Mouse (Mus musculus): ENCODE results near the gene Gna11.

The Gna11 gene

DNA sequence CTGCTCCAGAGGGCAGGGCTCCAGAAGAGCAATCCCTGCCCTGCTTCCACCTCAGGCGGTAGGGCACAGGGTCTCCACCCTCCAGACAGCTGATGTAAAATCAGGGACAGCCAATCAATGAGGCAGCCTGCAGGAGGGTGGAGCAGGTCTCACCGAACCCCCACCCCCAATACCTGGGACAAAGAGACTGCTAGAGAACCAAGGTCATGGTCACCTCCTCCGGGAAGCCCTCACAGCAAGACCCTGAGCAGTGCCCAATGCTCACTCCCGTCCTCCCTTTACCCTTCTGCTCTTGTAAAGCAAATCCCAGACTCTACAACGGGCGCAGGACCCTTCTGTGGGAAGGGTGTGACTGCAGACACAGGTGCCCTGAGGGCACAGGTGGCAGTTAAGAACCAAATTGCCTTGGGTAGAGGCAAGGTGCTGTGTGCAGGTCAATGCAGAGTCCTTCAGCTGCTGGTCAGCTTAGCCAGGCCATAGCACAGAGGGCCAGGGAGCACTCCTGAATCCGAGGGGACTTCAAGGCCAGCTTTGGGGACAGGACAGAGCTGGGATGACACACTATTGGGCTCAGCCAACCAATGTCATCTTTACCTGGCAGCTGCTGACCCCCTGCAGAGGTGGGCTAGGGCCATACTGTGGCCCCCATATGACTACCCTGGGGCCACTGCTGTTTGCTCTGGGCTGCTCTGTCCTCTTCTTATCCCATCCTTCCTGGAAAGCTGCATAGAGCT, 2.1 kb downstream of the Gna11 start:
- no peak for DNase-seq (ENCODE audit: low spot score in 2 of 2)

DNA sequence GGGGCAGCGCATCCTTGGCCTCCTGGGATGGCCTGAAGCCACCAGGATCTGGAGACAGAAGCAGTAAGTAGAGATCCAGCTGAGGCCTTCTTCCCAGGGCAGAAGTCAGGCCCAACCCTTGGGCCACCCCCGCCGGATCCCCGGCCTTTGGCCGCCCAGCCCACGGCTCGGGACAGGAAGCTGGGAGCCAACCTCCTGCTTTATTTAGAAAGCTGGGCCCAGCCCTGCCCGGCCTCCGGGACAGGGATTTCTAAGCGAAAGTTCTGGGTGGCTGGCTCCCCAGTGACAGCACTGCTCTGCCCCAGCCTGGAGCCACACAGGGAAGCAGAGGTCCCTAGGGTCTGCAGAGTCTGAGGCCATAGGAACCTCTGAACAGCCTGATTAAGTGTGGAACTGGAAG, 3.2 kb downstream of the Gna11 start:
- no peak for DNase-seq (ENCODE audit: low spot score in 2 of 2)

DNA sequence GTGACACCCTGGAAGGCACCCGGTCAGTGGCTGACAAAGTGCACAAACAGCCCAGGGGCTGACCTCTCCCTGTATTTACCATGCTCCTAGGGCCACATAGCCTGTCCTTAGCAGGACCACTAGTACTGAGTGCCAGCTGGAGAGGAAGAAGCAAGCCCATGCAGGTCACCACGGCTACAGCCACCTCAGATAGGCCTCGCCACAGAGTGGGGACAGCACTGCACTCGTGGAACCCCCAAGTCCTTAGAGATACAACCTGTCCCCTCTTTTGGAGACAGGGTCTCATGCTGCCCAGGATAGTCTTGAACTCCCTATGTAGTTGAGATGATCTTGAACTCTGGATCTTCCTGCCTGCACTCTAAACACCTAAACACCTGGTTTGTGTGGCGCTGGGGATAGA, 3.6 kb downstream of the Gna11 start:
- DNase-seq (ENCODE audit: low spot score in 2 of 2), result no peak

DNA sequence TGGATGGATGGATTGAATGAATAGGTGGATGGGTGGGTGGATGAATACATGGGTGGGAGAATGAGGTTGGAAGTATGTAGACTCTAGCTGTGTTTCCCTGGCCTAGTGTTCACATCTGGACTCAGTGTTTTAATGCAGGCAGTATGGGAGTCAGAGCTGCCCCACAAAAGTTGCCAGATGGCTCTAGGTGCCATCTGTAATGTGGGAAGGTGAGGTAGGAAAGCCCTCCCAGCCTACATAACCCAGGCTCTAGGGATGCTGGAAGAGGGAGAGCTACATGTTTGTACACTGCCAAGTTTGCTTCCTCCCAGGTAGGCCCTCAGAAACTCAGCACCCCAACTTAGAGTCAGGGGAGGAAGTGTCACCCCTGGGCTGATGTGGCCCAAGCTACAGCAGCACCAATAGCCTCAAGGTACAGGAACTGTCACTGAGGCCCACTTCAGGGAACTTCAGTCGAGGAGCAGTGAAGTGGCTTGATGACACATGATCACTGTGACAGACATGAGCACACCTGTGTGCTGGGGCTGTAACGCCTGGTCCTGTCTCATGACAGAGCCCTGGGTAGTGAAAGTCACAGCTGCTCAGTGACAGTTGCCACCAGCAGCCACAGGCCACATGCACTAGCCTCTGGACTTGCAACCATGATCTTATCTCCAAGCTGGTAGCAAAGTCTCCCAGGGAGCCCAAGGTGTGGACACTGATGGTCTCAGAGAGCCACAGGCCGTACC, 6.5 kb downstream of the Gna11 start:
- no peak for DNase-seq (ENCODE audit: low spot score in 2 of 2)

DNA sequence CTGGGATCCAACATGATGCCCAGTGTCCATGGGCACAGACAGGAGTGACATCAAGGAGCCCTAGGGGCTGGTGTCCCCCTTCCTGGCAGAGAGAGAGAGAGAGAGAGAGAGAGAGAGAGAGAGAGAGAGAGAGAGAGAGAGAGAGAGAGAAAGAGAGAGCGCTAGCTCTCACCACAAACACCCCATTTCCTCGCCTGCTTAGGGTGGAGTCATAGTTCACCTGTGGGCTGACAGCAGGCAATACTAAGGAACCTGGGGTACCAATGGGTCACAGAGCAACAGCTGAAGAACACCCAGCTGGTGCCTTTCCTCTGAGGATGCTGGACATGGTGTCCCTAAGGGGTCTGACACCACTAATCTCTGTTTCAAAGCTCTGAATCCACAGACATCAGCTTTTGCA, 7.6 kb downstream of the Gna11 start:
- DNase-seq (ENCODE audit: low spot score in 2 of 2), result no peak

DNA sequence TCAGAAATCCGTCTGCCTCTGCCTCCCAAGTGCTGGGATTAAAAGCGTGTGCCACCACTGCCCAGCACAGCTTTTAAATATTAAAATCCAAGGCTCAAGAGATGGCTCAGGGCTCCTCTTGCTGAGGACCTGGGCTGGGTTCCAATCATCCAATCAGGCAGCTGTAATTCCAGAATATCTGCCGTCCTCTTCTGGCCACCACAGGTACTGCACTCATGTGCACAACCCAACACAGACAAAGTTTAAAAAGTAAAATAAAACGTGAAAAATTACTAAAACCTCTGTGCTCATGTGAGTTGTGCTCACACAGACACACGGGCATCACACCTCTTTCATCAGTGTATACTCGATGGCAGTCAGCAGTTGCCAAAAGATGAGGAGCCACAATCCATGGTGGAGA, 8.3 kb downstream of the Gna11 start:
- DNase-seq (ENCODE audit: low spot score in 2 of 2), result no peak

DNA sequence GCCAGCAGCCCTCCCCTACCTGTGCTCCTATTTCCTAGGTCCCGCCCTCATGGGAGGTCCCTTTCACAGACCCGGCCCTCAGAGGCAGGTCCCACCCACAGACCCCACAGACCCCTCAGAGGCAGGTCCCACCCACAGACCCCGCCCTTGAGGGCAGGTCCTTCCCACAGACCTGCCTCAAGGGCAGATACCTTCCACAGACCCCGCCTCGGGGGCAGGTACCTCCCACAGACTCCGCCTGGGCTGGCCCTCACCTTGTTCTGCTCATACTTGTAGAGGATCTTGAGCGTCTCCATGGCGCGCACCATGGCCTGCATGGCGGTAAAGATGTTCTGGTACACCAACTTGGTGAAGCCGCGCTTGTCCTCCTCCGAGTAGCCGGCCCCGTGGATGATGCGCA, 10.2 kb downstream of the Gna11 start:
- no peak for DNase-seq (ENCODE audit: low spot score in 2 of 2)

DNA sequence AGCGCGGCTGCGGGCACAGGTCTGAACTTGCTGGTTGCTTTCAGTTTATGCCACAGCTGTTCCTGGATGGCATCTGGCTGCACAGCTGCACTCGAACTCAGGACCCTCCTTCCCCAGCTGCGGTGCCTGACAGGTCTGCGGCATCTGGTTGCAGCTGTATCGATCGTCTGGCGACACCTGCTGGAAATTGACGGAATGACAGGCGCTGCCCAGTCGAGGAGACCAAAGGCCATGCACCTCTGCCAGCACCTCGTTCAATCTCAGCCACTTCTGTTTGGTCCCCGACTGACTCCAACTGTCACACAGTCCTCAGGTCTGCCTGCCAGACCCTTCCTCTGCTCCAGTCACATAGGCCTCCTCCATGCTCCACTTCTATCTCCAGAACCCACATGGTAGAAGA, 18.2 kb downstream of the Gna11 start:
- DNase-seq (ENCODE audit: low spot score in 2 of 2), result peak; percentile 74 to 88

DNA sequence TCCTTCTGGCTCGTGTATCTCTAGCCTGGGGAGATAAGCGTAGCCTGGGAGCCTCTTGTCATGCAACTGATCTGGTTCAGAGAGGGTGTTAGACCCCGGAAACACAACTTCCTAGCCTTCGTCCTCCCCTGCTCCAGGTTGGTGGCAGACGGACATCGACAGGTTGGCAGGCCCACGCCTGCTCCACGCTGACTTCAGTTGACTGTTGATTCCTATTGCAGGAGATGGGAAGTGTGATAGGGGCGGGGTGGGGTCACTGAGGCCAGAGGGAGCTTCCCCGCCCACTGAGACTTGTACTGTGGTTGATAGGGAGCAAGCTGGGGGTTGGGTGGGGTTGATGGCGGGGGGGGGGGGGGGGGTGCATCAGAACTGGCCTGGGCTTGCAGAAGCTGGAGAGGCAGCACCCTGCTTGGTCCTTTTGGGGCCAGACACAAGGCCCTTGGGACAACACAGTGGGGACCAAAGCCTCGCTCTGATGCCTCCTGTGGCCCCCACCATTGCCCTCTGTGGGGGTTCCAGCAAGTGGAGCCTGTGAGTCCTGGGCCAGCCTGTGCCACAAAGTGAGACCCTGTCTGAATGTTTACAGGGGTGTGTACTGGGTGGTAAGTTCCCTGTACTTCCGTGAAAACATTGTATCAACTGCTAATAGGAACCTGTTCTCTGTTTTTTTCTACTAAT, 19.8 kb downstream of the Gna11 start:
- DNase-seq (ENCODE audit: low spot score in 2 of 2), result no peak

DNA sequence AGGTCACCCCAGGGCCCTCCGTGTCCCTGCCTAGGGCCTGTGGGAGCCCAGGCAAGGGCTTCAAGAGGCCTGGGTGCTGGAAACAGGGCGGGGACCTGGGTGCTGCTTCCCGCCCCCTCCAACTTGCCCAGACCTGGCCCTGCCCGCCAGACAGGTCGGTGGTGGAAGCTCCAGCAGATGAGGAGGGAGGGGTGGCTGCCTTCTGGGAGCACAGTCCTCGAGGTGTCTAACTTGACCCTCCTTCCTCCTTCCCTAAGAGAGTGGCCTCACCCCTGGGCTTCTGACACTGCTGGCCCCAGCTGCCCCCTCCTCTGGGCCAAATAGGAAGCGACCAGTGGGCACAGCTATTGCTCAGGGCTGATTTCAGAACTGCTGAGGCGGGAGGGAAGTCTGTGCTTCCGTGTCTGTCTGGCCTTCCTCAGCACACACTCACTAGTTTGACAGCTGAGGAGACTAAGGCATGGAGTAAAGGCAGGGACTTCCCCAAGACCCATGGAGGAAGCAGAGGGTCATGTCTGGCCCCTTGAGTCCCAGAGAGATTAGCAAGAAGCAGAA, 20.9 kb downstream of the Gna11 start, which contains the start of gene Gna15:
Gene Gna15 (minus strand): TSS at position 175 of the 555 bp plus-strand sequence.
- no peak for DNase-seq (ENCODE audit: low spot score in 2 of 2)

DNA sequence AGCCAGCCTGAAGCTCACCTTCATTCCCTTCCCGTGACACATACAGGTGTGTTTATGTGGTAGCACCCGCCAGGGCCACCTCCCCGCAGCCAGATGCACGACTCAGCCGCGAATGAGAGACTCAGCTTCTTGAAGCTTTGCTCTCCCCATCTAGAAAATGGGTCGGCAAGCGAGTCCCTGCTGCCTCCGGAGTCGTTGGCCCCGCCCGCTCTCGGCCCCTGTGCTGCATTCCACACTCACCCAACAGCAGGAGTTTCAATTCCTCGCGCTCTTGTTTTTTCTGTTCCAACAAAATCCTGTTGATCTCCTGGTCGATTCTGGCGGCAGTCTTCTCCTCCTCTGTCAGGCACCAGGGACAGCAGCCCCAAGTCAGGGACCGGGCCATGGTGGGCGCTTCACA, 21.4 kb downstream of the Gna11 start:
- DNase-seq (ENCODE audit: low spot score in 2 of 2), result no peak

DNA sequence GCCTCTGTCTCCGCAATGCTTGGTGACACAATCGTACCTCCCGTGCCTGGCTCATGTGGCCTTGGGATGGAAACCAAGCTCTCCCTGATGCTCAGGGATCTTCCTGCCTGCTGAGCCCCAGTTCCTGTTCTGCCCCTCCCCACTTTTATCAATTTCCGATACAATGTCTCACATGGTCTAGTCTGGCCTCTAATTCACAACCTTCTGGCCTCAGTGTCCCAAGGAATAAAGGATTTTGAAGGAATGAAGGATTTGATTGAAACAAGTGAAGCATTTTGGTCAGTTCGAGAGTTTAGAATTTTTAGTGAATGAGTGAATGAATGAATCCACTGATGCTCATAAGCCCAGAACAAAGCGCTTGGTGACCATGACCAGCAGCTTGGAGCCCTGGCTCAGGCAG, 21.8 kb downstream of the Gna11 start:
- DNase-seq (ENCODE audit: low spot score in 2 of 2), result no peak

DNA sequence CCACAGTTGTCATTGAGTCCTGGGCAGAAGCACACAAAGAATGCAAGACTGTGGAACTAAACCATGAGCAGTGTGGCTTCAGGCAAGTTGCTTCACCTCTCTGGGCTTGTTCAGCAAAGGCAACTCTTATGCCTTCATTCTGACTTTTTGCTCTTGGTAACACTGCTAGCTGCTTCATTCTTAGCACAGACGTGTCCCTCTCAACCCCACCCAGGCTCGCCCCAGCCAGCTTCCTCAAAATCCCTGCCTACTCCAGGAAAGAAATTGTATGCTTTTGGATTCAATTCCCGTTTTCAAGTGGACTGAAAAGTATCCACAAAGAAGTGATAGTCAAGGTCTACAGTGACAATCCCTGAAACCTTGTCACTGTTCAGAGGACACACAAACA, 25.0 kb downstream of the Gna11 start:
- no peak for DNase-seq (ENCODE audit: low spot score in 2 of 2)

DNA sequence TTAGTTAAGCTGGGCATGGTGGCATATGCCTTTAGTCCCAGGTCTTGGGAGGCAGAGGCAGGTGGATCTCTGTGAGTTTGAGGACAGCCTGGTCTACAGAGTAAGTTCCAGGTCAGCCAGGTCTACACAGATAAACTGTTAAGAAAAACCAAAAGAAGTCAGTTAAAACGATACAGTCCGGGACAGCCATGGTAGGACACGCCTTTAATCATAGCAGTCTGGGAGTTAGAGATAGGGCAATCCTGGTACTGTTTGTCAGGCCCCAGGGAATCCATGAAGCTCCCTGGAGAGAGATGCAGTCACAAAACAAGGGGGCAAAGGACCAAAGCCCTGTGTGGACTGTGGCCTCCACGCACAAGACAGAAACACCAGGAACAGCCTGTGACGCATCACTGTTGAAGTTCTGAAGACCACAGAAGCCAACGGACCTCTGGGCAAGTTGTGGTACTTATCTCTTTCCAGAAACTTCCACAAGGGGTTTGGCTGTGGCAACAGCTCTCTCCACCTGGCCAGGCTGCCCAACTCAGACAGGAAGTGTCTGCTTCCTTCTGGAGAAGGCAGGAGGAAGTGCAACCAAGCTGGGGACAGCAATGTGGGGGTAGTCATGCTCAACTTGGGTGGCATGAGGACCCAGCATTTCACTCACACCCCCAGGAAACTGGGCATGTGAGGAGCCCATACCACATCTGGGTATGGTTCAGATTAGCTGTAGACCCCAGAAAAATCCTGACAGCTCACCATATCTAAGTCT, 25.6 kb downstream of the Gna11 start:
- DNase-seq (ENCODE audit: low spot score in 2 of 2), result no peak

DNA sequence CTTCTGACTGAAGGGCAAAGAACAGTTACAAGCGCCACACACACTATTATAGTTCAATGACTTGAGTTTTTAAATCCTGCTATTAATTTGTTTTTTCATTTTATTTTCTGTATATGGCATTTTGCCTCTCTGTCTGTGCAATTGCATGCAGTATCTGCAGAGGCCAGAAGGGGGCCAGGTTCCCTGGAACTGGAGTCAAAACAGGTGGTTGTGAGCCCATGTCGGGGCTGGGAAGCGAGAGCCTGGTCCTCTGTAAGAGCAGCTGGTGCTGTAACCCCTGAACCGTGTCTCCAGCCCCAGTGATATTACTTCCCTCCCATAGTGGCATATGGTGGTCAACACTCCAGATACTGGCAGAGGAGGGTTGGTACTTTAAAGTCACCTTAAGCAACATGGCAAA, 26.4 kb downstream of the Gna11 start:
- DNase-seq (ENCODE audit: low spot score in 2 of 2), result peak; percentile 67 to 86

DNA sequence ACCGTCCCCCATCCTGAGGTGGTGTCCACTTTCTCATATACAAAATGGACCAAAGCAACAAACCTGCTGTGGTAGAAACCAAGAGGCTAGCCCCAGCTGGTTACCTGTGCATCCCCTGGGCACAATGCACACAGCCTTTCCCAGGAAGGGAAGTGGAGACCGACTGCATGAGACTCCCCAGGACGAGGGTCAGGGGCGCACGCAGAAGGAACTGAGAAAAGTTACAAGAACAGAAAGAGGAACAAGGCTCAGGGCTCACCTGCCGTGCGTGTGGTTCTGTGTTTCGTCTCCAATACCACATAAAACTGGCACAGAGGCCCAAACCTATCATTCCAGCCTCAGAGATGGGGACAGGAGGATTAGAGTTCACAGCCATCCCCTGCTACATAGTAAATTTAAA, 27.8 kb downstream of the Gna11 start:
- no peak for DNase-seq (ENCODE audit: low spot score in 2 of 2)

DNA sequence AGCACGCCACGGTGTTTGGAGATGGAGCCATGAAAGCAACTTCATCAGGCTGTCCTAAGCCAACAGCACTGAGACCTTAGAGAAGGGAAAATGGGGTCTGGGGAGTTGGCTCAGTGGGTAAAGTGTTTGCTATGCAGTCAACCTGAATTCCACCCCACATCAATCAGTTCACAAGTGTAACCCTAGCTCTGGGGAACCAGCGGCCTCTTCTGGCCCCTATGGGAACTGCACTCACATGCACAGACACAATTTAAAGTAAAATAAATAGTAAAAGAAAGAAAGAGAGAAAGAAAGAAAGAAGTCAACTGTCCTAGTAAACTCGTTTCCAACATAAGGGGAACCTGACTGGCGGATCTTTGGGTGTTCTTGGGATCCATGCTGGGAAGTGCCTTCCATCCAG, 31.2 kb downstream of the Gna11 start:
- no peak for DNase-seq (ENCODE audit: low spot score in 2 of 2)

DNA sequence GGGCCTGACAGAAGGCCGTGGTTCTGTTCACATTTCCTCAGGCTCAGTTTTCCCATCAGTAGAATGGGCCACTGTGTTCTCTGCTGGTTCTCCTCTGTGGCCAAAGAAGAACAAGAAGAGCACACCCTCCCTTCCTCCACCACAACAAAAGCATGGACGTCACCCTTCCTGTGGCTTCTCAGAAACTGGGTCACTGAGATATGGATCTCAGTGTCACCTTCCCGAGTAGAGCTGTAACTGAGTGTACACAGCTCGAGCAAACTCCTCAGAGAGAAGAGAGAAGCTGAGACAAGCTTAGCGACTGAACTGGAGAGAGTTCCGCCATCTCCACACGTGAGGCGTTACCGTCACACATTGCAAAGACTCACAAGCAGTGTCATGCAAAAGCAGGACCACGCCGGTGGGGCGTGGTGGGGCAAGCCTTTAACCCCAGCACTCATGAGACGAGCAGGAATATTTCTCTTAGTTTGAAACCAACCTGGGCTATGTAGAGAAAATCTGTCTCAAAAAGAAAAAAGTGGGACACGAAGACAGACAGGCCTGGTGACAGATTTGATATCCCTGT, 34.7 kb downstream of the Gna11 start:
- DNase-seq (ENCODE audit: low spot score in 2 of 2), result no peak

DNA sequence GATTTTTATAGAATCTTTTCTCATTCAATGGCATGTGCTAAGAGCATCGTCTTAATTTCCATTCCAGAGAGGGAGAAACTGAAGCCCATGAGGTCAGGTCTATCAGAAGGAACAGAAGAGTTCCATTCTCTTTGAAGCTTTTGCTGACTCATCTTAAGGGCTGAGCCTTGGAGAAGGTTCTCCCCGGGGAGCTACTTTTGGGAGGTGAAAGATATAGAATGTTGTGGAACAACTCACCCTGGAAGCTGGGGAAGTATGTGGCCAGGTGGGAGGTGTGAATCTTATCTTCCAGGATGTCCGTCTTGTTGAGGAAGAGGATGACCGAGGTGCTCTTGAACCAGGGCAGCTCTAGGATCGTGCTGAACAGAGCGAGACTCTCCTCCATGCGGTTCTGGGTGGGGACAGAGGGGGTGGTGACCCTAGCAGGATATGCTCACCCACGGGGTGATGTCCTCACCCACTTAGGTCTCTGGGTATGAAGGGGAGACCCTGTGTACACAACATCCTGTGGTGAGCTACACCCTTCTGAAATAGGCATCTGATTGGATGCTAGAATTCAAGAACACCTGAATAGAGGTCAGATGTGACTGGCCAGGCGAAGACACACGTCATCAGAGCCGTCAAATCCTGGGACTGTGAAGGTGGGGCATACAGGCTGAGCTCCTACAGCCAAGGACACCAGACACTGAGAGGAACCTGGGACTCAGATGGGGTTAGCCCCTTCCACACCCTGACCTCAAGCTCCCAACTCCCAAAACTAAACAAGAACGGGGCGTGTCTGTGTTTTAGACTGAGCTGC, 37.1 kb downstream of the Gna11 start:
- DNase-seq (ENCODE audit: low spot score in 2 of 2), result no peak

DNA sequence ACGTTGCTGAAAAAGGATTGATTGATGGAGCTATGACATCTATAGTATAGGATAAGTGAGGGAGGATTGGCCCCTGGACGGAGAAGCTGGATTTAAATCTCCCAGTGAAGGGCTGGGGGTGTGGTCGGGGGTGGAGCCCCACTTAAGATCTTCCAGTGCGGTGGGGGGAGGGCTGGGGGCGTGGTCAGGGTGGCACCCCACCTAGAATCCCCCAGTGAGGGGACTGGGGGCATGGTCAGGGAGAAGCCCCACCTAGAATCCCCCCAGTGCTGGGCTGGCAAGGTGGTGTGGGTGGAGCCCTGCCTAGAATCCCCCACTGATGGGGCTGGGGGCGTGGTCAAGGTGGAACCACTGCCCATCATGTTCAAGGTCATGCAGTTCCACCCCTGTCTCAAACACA, 37.9 kb downstream of the Gna11 start:
- no peak for DNase-seq (ENCODE audit: low spot score in 2 of 2)
